12 mouse cellular contexts compared by ENCODE assay signal in genomic region chr5:139598715-139599114, GRCm38 (mm10). TPM values are rescaled to one million over a fixed set of nuclear protein-coding genes. Genes with fewer than 3 reads are reported as not detected.
DNase-seq lines count a peak whose midpoint lies in the region; ATAC-seq and TF ChIP-seq lines count a peak whose summit lies in the region.
"Had no signal": no experiment of that assay in that cellular context is flagged by ENCODE, and none has a peak within 500 bp of the region (broad histone marks: within the 10 kb centered on the region; RNA-seq: fewer than 3 reads in every experiment).

No protein-coding gene starts in this region.

- DNase-seq in kidney, postnatal 14 days, result no peak
- no peak for DNase-seq in embryonic facial prominence, embryonic 14.5 days (ENCODE audit: low spot score)
- no peak for DNase-seq in left cerebral cortex, postnatal 10 days (ENCODE audit: extremely low spot score in 1 of 2, low spot score in 2 of 2)
- no peak for DNase-seq in frontal cortex, postnatal 25 days (ENCODE audit: low spot score in 2 of 2)
- no peak for DNase-seq in gastrocnemius, adult 2 months
- DNase-seq: kidney, adult 8-10 months had no signal

- no peaks in the 10 kb centered on the region for H3K9me3 ChIP-seq in kidney, embryonic 16.5 days (ENCODE audit: low read length)
- no peaks in the 10 kb centered on the region for H3K9me3 ChIP-seq in embryonic facial prominence, embryonic 14.5 days (ENCODE audit: control insufficient read depth, low read length)
- no peaks in the 10 kb centered on the region for H3K9me3 ChIP-seq in intestine, embryonic 16.5 days (ENCODE audit: control insufficient read depth, low read length)
- H3K9me3 ChIP-seq in neural tube, embryonic 12.5 days, result no peaks in the 10 kb centered on the region

- intact Hi-C loops in left cerebral cortex, postnatal 10 days (cut with DNase I), result no loop called here
- intact Hi-C loops in gastrocnemius, adult 2 months (cut with DNase I), result no loop called here

- ATAC-seq in kidney, embryonic 16.5 days (ENCODE audit: low FRiP score, low TSS enrichment), result peak; percentile 53
- no peak for ATAC-seq in embryonic facial prominence, embryonic 14.5 days (ENCODE audit: low read depth)
- peak; percentile 21; the same call in 1 of the 2 replicates for ATAC-seq in intestine, embryonic 16.5 days
- peak; percentile 63 for ATAC-seq in neural tube, embryonic 12.5 days (ENCODE audit: low FRiP score, low read depth)

- H3K4me1 ChIP-seq in kidney, embryonic 16.5 days (ENCODE audit: insufficient read depth, low read length), result peaks cover 41% of the 10 kb centered on the region
- peaks cover 7% of the 10 kb centered on the region; the same call in 1 of the 2 replicates for H3K4me1 ChIP-seq in embryonic facial prominence, embryonic 14.5 days (ENCODE audit: control insufficient read depth, insufficient read depth, low read length)
- H3K4me1 ChIP-seq in intestine, embryonic 16.5 days (ENCODE audit: control insufficient read depth, insufficient read depth, low read length), result peaks cover 8% of the 10 kb centered on the region
- H3K4me1 ChIP-seq in neural tube, embryonic 12.5 days, result peaks cover 30% of the 10 kb centered on the region

- 0 out of 2 replicates have a peak overlapping the region, but pooled peaks have one; percentile 34 for H3K9ac ChIP-seq in kidney, embryonic 16.5 days (replicated peaks; ENCODE audit: low read length)
- H3K9ac ChIP-seq in embryonic facial prominence, embryonic 14.5 days (ENCODE audit: low read depth, low read length), result peak overlapping the region; percentile 25; the same call in 1 of the 2 replicates
- 0 out of 2 replicates have a peak overlapping the region, but pooled peaks have one; percentile 37 for H3K9ac ChIP-seq in intestine, embryonic 16.5 days (ENCODE audit: low read depth, low read length)
- peak overlapping the region; percentile 13; the same call in 1 of the 2 replicates for H3K9ac ChIP-seq in neural tube, embryonic 12.5 days

- 4% methylated on average over 4 of the region's 4 CpGs for WGBS in kidney, embryonic 16.5 days
- WGBS in embryonic facial prominence, embryonic 14.5 days, result 22% methylated on average over 3 of the region's 4 CpGs
- WGBS in intestine, embryonic 16.5 days, result 13% methylated on average over 4 of the region's 4 CpGs
- 8% methylated on average over 4 of the region's 4 CpGs for WGBS in neural tube, embryonic 12.5 days

- TF ChIP-seq CTCF in gastrocnemius, adult 2 months (IDR thresholded peaks at IDR 0.05), result no peak

- H3K4me3 ChIP-seq in kidney, embryonic 16.5 days (ENCODE audit: low read length), result peak overlapping the region; percentile 23; the same call in 1 of the 2 replicates
- 0 out of 2 replicates have a peak overlapping the region, but pooled peaks have one; percentile 22 for H3K4me3 ChIP-seq in embryonic facial prominence, embryonic 14.5 days (ENCODE audit: low read depth, low read length)
- H3K4me3 ChIP-seq in intestine, embryonic 16.5 days (ENCODE audit: low read length), result no peak overlapping the region
- H3K4me3 ChIP-seq in neural tube, embryonic 12.5 days, result no peak overlapping the region
- H3K4me3 ChIP-seq in gastrocnemius, adult 2 months, result no peak overlapping the region

- H3K27ac ChIP-seq in kidney, embryonic 16.5 days (ENCODE audit: low read length), result peak overlapping the region; percentile 97
- no peak overlapping the region for H3K27ac ChIP-seq in embryonic facial prominence, embryonic 14.5 days (replicated peaks; ENCODE audit: low read depth, low read length)
- no peak overlapping the region for H3K27ac ChIP-seq in intestine, embryonic 16.5 days (ENCODE audit: low read length)
- peak overlapping the region; percentile 64 for H3K27ac ChIP-seq in neural tube, embryonic 12.5 days
- no peak overlapping the region for H3K27ac ChIP-seq in gastrocnemius, adult 2 months

- peak overlapping the region; percentile 53 for H3K4me2 ChIP-seq in kidney, embryonic 16.5 days (replicated peaks; ENCODE audit: low read depth, low read length)
- peak overlapping the region; percentile 48 for H3K4me2 ChIP-seq in embryonic facial prominence, embryonic 14.5 days (ENCODE audit: low read depth, low read length)
- H3K4me2 ChIP-seq in intestine, embryonic 16.5 days (ENCODE audit: low read depth, low read length), result peak overlapping the region; percentile 46
- peak overlapping the region; percentile 51 for H3K4me2 ChIP-seq in neural tube, embryonic 12.5 days (replicated peaks)

- H3K36me3 ChIP-seq in kidney, embryonic 16.5 days (ENCODE audit: insufficient read depth, low read length), result no peaks in the 10 kb centered on the region
- no peaks in the 10 kb centered on the region for H3K36me3 ChIP-seq in embryonic facial prominence, embryonic 14.5 days (ENCODE audit: control insufficient read depth, insufficient read depth, low read length)
- H3K36me3 ChIP-seq in intestine, embryonic 16.5 days (ENCODE audit: control insufficient read depth, insufficient read depth, low read length), result no peaks in the 10 kb centered on the region
- H3K36me3 ChIP-seq in neural tube, embryonic 12.5 days, result no peaks in the 10 kb centered on the region

- H3K27me3 ChIP-seq in kidney, embryonic 16.5 days (ENCODE audit: insufficient read depth, low read length), result peaks cover 40% of the 10 kb centered on the region
- H3K27me3 ChIP-seq in embryonic facial prominence, embryonic 14.5 days (replicated peaks; ENCODE audit: control insufficient read depth, insufficient read depth, low read length), result peaks cover 35% of the 10 kb centered on the region
- H3K27me3 ChIP-seq in intestine, embryonic 16.5 days (replicated peaks; ENCODE audit: control insufficient read depth, insufficient read depth, low read length), result peaks cover 51% of the 10 kb centered on the region
- peaks cover 57% of the 10 kb centered on the region for H3K27me3 ChIP-seq in neural tube, embryonic 12.5 days (replicated peaks)

RNA-seq across cellular contexts. Expression of gene Uncx, which starts 55.4 kb away (rescaled TPM):
- 52.8 and 65.4 TPM in 2 replicates for polyA plus RNA-seq in kidney, embryonic 16.5 days (2015; fragmentation: Nextera tagmentation; extraction: Ambion mirVana)
- 2.5 and 2.9 TPM in 2 replicates for polyA plus RNA-seq in embryonic facial prominence, embryonic 14.5 days (2014; fragmentation: Nextera tagmentation; extraction: Ambion mirVana)
- polyA plus RNA-seq in intestine, embryonic 16.5 days (2015; fragmentation: Nextera tagmentation; extraction: Ambion mirVana), result not detected in 2 replicates
- polyA plus RNA-seq in neural tube, embryonic 12.5 days (2016; fragmentation: Nextera tagmentation; extraction: Ambion mirVana), result 92.9 and 107 TPM in 2 replicates
- total RNA-seq in left cerebral cortex, postnatal 10 days (2021), result under 1 TPM in 1 of 2 experiments, not detected in 1; 0.21 TPM
- total RNA-seq in gastrocnemius, adult 2 months (2021), result not detected
- total RNA-seq: liver, adult 2 months; monocyte, adult 5-6 weeks had no signal
- polyA plus RNA-seq: gonadal fat pad, adult 2 months; liver, adult 2 months had no signal

Comparison
In these comparisons a context has a peak if more than half of its experiments do, and no peak if none do; other contexts are left out.
1. H3K27ac ChIP-seq: peak in kidney, embryonic 16.5 days (single experiment) and neural tube, embryonic 12.5 days (single experiment); none in embryonic facial prominence, embryonic 14.5 days (single experiment), intestine, embryonic 16.5 days (single experiment) and gastrocnemius, adult 2 months (single experiment).
2. H3K4me3 ChIP-seq: peak in kidney, embryonic 16.5 days (single experiment) and embryonic facial prominence, embryonic 14.5 days (single experiment); none in intestine, embryonic 16.5 days (single experiment), neural tube, embryonic 12.5 days (single experiment) and gastrocnemius, adult 2 months (single experiment).
3. RNA of gene Uncx, which starts 55.4 kb away (polyA plus RNA-seq): 92.9 to 107 TPM in neural tube, embryonic 12.5 days and 52.8 to 65.4 TPM in kidney, embryonic 16.5 days; 2.5 to 2.9 TPM in embryonic facial prominence, embryonic 14.5 days and not detected in intestine, embryonic 16.5 days; every median in the first group is over 10 times any median in the second.
4. Peak in every context shown above with its lines, with median percentiles within 50 percentile points of each other: H3K4me2 ChIP-seq and H3K9ac ChIP-seq.